Mouse (Mus musculus): ENCODE results near the gene Rftn1.

DNA sequence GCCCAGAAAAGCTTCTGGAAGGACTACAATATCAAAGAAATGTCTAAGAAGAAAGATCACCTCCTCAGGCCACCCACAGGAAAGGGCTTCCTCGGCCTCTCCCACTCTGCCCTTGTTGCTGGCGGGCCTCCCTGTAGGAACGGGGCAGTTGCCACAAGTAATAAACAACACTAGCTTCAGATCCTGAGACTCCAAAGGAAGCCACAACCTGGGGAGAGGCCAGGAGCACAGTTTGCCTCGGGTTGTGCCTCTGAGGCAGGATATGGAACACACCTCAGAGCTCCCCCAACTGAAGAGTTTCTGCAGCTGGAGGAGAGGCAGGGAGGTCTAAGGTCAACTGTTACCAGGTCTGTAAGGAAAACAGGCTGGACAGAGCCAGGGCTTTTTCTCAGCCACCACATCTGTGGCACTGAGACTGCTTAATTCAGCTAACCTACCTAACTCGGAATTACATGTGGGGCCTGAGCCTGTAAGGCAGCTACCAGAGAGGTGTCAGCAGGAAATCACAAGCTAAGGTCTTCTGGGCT is 193.8 kb downstream of the Rftn1 start:
- no peak for TF ChIP-seq CTCF (IDR thresholded peaks at IDR 0.05; ENCODE audit: borderline replicate concordance, control insufficient read depth, extremely low read depth, insufficient read depth, low read length, poor library complexity)
- no peak for TF ChIP-seq POLR2A (IDR thresholded peaks at IDR 0.05; ENCODE audit: control insufficient read depth, extremely low read depth, insufficient read depth, low read length, poor library complexity)

Data from thymus, adult 2 months (tissue).